Mouse (Mus musculus): Measurements from ENCODE around the gene Krt83. TPM values are rescaled to one million over a fixed set of nuclear protein-coding genes. Genes with fewer than 3 reads are reported as not detected.

Krt83 gene
- polyA plus RNA-seq, 1 experiment from 2014 or later, result not detected

GRCm38 (mm10) chr15:101495266-101495665 lies 4.0 kb upstream of the Krt83 start:
- Histone ChIP-seq H3K4me1 (no peaks in the 10 kb centered on the region), H3K4me2 (no peak overlapping the region)
- ATAC-seq (ENCODE audit: low FRiP score), result no peak

DNA sequence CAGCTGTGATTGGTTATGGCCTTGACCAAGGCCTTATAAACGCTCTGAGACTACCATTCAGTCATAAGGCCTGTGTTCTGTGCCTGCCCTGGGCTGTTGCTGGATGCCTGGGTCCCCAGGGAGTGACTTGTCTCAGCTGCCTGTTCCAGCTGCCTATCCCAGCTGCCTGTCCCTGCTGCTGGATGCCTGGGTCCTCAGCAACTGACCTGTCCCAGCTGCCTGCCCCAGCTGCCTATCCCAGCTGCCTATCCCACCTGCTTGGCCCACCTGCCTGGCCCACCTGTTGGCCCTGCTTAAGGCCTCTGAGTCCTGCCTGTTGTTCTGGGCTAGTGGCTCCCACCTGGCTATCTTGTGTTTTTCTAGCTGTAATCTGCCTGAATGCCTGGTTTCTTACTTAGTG lies 2.9 kb upstream of the Krt83 start:
- 40% methylated on average over 1 of the region's 1 CpGs for WGBS
- H3K9ac ChIP-seq, result no peak overlapping the region
- no peaks in the 10 kb centered on the region for H3K27me3 ChIP-seq
- no peaks in the 10 kb centered on the region for H3K9me3 ChIP-seq
- ATAC-seq (ENCODE audit: low FRiP score), result no peak
- H3K27ac ChIP-seq, result no peak overlapping the region
- H3K4me2 ChIP-seq, result no peak overlapping the region
- no peaks in the 10 kb centered on the region for H3K36me3 ChIP-seq (replicated peaks)
- no peak overlapping the region for H3K4me3 ChIP-seq (replicated peaks)
- H3K4me1 ChIP-seq, result no peaks in the 10 kb centered on the region

More at GRCm38 (mm10) chr15:101495266-101495665, 4.0 kb upstream of the Krt83 start:
- Histone ChIP-seq H3K27ac (no peak overlapping the region), H3K36me3 (replicated peaks) (no peaks in the 10 kb centered on the region), H3K9ac (no peak overlapping the region), H3K9me3 (no peaks in the 10 kb centered on the region), H3K27me3 (no peaks in the 10 kb centered on the region), H3K4me3 (replicated peaks) (no peak overlapping the region)
- 86% methylated on average over 8 of the region's 8 CpGs for WGBS

DNA sequence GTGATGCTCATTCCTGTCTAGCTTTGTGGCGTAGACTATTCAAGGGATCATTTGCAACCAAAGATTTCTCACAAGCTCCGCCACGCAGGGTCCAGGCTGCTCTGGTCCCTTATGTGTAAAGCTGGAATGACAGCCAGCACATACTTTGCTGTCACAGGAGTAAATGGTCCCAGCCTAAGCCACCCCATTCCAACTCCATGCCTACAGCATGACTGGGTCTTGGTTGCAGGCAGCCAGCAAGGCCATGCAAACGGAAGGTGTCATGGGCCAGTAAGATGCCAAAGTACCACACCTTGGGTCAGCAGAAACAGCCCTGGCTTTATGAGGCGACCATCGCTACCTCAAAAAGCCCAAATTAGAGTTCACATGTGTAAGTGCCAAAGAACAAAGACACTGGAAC lies 2.4 kb upstream of the Krt83 start:
- Histone ChIP-seq H3K4me3 (replicated peaks) (no peak overlapping the region), H3K9ac (no peak overlapping the region), H3K9me3 (no peaks in the 10 kb centered on the region), H3K36me3 (replicated peaks) (no peaks in the 10 kb centered on the region), H3K27me3 (no peaks in the 10 kb centered on the region), H3K27ac (no peak overlapping the region), H3K4me2 (no peak overlapping the region), H3K4me1 (no peaks in the 10 kb centered on the region)
- WGBS, result 88% methylated on average over 6 of the region's 6 CpGs
- ATAC-seq (ENCODE audit: low FRiP score), result no peak

- Histone ChIP-seq H3K27ac (no peak overlapping the region), H3K4me3 (replicated peaks) (no peak overlapping the region), H3K27me3 (no peaks in the 10 kb centered on the region), H3K9me3 (no peaks in the 10 kb centered on the region), H3K4me1 (no peaks in the 10 kb centered on the region), H3K4me2 (no peak overlapping the region), H3K9ac (no peak overlapping the region), H3K36me3 (replicated peaks) (no peaks in the 10 kb centered on the region)
- ATAC-seq (ENCODE audit: low FRiP score), result no peak
- WGBS, result 83% methylated on average over 8 of the region's 8 CpGs
These were observed 1.4 kb upstream of the Krt83 start for GRCm38 (mm10) chr15:101492718-101493117.

DNA sequence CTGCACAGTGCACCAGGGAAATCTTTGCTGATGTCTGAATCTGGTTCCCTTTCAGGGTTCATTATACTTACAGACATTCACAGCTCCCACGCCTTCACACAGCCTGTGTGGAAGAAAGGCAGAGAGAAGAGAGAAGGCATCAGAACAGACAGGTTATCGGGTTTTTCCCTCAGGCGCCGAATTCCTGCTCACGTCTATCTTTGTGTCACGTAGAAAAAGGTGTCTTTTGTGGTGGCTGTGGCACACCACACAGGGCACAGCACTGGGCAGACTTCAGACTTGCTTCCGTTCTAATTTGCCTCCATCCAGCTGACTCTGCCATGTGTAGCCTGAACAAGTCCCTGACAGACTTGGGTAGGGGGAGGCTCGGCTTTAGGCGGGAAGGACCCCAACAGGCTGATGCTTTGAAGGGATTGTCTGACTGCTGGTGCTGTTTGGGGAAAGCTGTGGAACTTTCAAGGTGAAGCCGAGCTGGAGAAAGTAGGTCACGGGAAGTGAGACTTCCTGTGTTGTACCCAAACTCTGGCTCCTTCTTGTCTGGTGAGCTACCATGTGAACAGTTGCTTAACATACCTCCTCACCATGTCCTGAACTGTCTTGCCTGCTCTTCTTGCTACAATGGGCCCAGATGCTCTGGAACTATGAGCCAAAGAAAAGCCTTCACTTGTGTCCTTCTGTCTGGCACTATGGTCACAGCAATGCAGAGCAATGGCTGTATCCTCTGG lies 5.2 kb downstream of the Krt83 start:
- H3K27me3 ChIP-seq, result no peaks in the 10 kb centered on the region
- no peak overlapping the region for H3K4me2 ChIP-seq
- no peaks in the 10 kb centered on the region for H3K4me1 ChIP-seq
- 83% methylated on average over 11 of the region's 11 CpGs for WGBS
- H3K4me3 ChIP-seq (replicated peaks), result no peak overlapping the region
- no peak overlapping the region for H3K9ac ChIP-seq
- no peak for ATAC-seq (ENCODE audit: low FRiP score)
- H3K9me3 ChIP-seq, result no peaks in the 10 kb centered on the region
- no peaks in the 10 kb centered on the region for H3K36me3 ChIP-seq (replicated peaks)
- H3K27ac ChIP-seq, result no peak overlapping the region

- Histone ChIP-seq H3K36me3 (replicated peaks) (no peaks in the 10 kb centered on the region), H3K27ac (no peak overlapping the region), H3K9ac (no peak overlapping the region), H3K4me3 (replicated peaks) (no peak overlapping the region), H3K4me1 (no peaks in the 10 kb centered on the region), H3K4me2 (no peak overlapping the region), H3K27me3 (no peaks in the 10 kb centered on the region), H3K9me3 (no peaks in the 10 kb centered on the region)
- 100% methylated on average over 1 of the region's 1 CpGs for WGBS
- ATAC-seq (ENCODE audit: low FRiP score), result no peak
These were observed 6.4 kb downstream of the Krt83 start for GRCm38 (mm10) chr15:101484939-101485338.

DNA sequence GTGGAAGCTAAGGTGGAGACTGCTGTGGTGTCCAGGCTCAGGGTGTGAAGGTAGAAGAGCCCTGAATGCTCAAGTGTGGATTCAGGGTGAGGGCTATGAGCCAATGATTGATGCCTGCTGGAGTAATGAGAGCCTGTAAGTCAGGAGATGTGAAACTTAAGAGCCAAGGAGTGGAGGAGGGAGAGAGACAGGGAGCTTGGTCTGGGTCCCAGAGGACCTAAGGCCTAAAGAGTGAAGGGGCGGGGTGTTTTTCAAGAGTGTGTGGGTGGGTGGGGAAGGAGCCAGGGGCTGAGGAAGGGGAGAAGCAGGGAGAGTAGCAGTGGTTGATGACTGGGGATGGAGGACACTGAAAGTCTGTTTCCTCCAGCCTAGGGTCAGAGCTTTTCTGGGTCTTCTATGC lies 7.7 kb downstream of the Krt83 start:
- Histone ChIP-seq H3K4me3 (replicated peaks) (no peak overlapping the region), H3K9ac (no peak overlapping the region), H3K4me1 (peaks cover 12% of the 10 kb centered on the region), H3K27ac (no peak overlapping the region), H3K27me3 (no peaks in the 10 kb centered on the region), H3K9me3 (no peaks in the 10 kb centered on the region), H3K4me2 (no peak overlapping the region), H3K36me3 (replicated peaks) (no peaks in the 10 kb centered on the region)
- 100% methylated on average over 1 of the region's 1 CpGs for WGBS
- no peak for ATAC-seq (ENCODE audit: low FRiP score)

GRCm38 (mm10) chr15:101482056-101482455 lies 9.3 kb downstream of the Krt83 start:
- ATAC-seq (ENCODE audit: low FRiP score), result no peak
- Histone ChIP-seq H3K4me3 (replicated peaks) (no peak overlapping the region), H3K4me1 (peaks cover 12% of the 10 kb centered on the region), H3K9ac (no peak overlapping the region), H3K4me2 (no peak overlapping the region), H3K9me3 (no peaks in the 10 kb centered on the region), H3K27ac (no peak overlapping the region), H3K27me3 (peaks cover 4% of the 10 kb centered on the region; the same call in 1 of the 2 replicates), H3K36me3 (replicated peaks) (no peaks in the 10 kb centered on the region)
- 52% methylated on average over 4 of the region's 4 CpGs for WGBS

GRCm38 (mm10) chr15:101479666-101480060 lies 11.6 kb downstream of the Krt83 start:
- WGBS, result 39% methylated on average over 11 of the region's 11 CpGs
- peak overlapping the region; percentile 27 for H3K4me3 ChIP-seq (replicated peaks)

DNA sequence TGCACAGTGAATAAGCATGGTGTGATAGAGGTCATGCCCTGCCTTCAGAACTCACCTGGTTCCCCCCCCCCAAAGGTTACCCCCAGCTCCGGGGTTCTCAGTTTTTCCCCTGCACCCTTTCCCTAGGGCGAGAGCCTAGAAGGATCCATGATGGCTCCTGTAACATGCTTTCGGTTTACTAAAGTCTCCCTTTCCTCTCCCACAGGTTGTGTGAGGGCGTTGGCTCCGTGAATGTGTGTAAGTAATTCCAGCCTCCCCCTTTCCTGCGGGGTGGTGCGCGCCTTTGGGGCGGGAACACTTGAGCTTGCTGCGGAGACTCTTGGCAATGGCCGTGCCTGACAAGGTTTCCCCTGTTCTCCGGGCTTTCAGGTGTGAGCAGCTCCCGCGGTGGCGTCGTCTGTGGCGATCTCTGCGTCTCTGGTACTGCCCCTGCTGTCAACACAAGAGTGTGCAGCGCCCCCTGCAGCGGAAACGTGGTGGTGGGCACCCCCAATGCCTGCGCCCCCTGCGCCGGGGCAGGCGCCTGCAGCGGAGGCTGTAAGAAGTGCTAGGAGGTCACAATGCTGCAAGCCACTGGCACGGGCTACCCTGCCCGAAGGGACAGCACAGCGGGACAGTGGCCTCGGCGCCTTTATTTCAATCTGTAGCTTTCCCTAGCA lies 12.2 kb downstream of the Krt83 start:
- 10% methylated on average over 31 of the region's 31 CpGs for WGBS
- 0 out of 2 replicates have a peak, but pooled peaks have one; percentile 27 for ATAC-seq (ENCODE audit: low FRiP score)
- no peak overlapping the region for H3K27ac ChIP-seq
- H3K9me3 ChIP-seq, result no peaks in the 10 kb centered on the region
- H3K36me3 ChIP-seq (replicated peaks), result no peaks in the 10 kb centered on the region
- peak overlapping the region; percentile 27 for H3K4me3 ChIP-seq (replicated peaks)
- H3K4me1 ChIP-seq, result peaks cover 12% of the 10 kb centered on the region
- H3K27me3 ChIP-seq, result peaks cover 10% of the 10 kb centered on the region; the same call in 1 of the 2 replicates
- peak overlapping the region; percentile 66 for H3K4me2 ChIP-seq
- peak overlapping the region; percentile 5; the same call in 1 of the 2 replicates for H3K9ac ChIP-seq

More at GRCm38 (mm10) chr15:101479666-101480060, 11.6 kb downstream of the Krt83 start:
- 0 out of 2 replicates have a peak overlapping the region, but pooled peaks have one; percentile 5 for H3K9ac ChIP-seq
- no peaks in the 10 kb centered on the region for H3K9me3 ChIP-seq
- ATAC-seq (ENCODE audit: low FRiP score), result 0 out of 2 replicates have a peak, but pooled peaks have one; percentile 36
- peaks cover 10% of the 10 kb centered on the region; the same call in 1 of the 2 replicates for H3K27me3 ChIP-seq
- no peaks in the 10 kb centered on the region for H3K36me3 ChIP-seq (replicated peaks)
- H3K27ac ChIP-seq, result no peak overlapping the region
- peaks cover 12% of the 10 kb centered on the region for H3K4me1 ChIP-seq
- peak overlapping the region; percentile 66 for H3K4me2 ChIP-seq

DNA sequence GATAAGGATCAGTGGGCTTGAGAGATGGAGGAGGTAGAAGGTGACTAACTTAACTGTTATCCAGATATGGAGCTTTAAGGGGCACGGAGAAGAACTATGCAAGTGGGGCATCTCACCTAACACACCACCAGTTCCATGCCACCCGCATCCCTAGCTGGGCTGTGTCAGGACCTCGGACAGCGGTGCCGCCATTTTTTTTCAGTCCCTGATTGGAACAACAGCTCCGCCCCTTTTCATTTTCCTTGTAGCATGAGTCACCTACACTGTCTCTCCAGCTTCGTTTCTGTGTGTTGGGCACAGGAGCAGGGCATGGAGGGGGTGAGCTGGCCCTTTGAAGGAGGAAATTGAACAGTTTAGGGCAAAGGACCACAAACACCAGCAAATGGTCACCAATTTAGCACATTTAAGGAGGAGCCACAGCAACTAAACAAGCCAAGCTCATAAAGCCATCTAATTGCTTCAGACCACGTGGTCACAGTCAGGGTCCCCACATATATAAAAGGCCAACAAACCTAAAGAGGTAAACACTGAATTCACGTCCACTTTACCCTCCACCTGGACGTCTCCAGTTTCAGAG lies 18.3 kb downstream of the Krt83 start, which contains the start of gene Krt86:
Krt86 (plus strand) TSS at position 527 of the 577 bp plus-strand sequence.
- ATAC-seq (ENCODE audit: low FRiP score), result no peak
- H3K27ac ChIP-seq, result no peak within 1 kb of the TSS
- WGBS, result 35% methylated on average over 10 of the region's 10 CpGs
- H3K4me1 ChIP-seq, result no peaks in the 10 kb centered on the region
- H3K27me3 ChIP-seq, result peaks cover 10% of the 10 kb centered on the region; the same call in 1 of the 2 replicates
- H3K9ac ChIP-seq, result no peak within 1 kb of the TSS
- no peak within 1 kb of the TSS for H3K4me2 ChIP-seq
- H3K36me3 ChIP-seq (replicated peaks), result no peaks in the 10 kb centered on the region
- no peak within 1 kb of the TSS for H3K4me3 ChIP-seq (replicated peaks)
- H3K9me3 ChIP-seq, result no peaks in the 10 kb centered on the region

GRCm38 (mm10) chr15:101469093-101469492 lies 22.2 kb downstream of the Krt83 start:
- Histone ChIP-seq H3K4me1 (no peaks in the 10 kb centered on the region), H3K36me3 (replicated peaks) (no peaks in the 10 kb centered on the region), H3K27me3 (no peaks in the 10 kb centered on the region), H3K9me3 (no peaks in the 10 kb centered on the region), H3K27ac (no peak overlapping the region), H3K4me3 (replicated peaks) (no peak overlapping the region), H3K4me2 (no peak overlapping the region), H3K9ac (no peak overlapping the region)
- no peak for ATAC-seq (ENCODE audit: low FRiP score)
- 85% methylated on average over 4 of the region's 4 CpGs for WGBS

All from forebrain, embryonic 12.5 days (tissue).